Mouse (Mus musculus): ENCODE data around the gene Nr1i3.

DNA sequence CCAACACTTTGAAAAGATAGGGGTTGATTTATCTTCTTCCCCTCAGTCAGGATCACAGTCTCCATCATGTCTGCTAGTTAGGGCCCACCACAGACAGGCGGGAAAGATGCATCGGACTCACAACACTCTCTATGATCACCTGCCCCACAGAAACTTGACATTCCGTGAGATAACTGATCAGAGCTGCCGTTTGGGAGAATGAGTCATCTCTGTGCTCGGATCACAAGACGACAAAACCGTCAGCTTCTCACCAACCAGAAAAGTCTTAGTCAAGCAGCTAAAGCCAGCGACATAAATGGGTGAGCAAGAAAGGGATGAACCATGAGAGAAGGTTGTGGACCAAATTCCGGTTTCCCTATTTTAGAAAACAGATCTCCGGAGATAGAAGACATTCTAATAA, 21.5 kb upstream of the Nr1i3 start:
- TF ChIP-seq CTCF (IDR thresholded peaks at IDR 0.05; ENCODE audit: borderline replicate concordance, insufficient read depth, low read length) (no peak), POLR2A (IDR thresholded peaks at IDR 0.05; ENCODE audit: low read depth, low read length) (no peak)

Data from embryonic fibroblast, embryonic 13.5 days (primary cell).